Mouse (Mus musculus) megakaryocyte progenitor cell, adult 5-6 weeks (primary cell): ENCODE data around the gene Rasgrp2. TPM values are rescaled to one million over a fixed set of nuclear protein-coding genes. Genes with fewer than 3 reads are reported as not detected.

Experiments used
- ATAC-seq: replicated peaks from 2 replicates; pipeline ENCODE4 v1.8.0; 2016; ENCODE audit warnings: mild to moderate bottlenecking, moderate TSS enrichment, inconsistent platforms; ENCODE audit not compliant: poor library complexity
- total RNA-seq, 2 experiments: library from RNA; stranded (forward) in 1 of 2; stranded (reverse) in 1 of 2; fragments of 157-497, 149-512 nt in 1 of 2; fragments of 200-1000 nt in 1 of 2; gene quantifications; 2 replicates each; pipeline versions ENCODE4 v1.2.3 to v1.2.4; 2015 to 2017

Gene Rasgrp2
- total RNA-seq, 2 experiments from 2014 or later: 223 to 290 TPM

DNA sequence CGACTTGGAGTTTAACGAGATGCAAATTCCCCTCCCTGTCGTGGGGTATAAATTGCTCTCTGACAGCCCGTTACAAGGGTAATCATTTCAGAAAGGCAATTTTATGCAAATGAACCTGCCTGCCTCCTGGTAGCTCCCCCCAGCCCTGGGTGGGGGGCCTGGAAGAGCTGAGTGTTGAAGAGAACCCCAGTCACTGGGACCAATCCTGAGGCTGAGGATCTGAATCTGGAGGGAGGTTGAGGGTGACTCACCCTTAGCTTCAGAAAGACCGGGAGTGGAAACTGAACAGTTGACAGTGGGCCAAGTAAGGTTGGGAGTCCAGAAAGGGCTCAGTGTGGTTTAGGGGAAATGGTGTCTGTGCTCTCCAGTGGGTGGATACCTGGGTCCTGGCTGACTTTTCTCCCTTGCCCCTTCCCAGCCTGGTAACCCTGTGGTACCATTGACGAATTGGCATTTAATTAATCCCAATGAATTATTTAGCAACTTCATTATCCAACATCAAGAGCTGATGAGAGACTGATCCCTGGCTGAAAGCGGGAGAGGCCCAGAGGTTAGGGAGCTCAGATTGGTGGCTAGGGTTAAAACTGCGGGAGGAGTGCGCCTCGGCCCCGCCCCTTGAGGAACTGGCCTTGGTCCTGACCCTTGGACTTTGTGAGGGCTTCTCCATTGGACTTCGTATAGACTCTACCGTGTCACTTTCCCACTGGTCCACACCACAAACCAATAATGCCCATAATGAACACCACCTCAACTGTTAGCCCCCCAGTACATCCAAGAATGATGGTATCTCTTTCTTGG is 27.8 kb downstream of the Rasgrp2 start:
- ATAC-seq: peak; percentile 90

GRCm38 (mm10) chr19:6427653-6428434 is 28.7 kb downstream of the Rasgrp2 start:
- ATAC-seq: no peak

- ATAC-seq: peak; percentile 63
Measured at GRCm38 (mm10) chr19:6428501-6429200, 29.5 kb downstream of the Rasgrp2 start.

DNA sequence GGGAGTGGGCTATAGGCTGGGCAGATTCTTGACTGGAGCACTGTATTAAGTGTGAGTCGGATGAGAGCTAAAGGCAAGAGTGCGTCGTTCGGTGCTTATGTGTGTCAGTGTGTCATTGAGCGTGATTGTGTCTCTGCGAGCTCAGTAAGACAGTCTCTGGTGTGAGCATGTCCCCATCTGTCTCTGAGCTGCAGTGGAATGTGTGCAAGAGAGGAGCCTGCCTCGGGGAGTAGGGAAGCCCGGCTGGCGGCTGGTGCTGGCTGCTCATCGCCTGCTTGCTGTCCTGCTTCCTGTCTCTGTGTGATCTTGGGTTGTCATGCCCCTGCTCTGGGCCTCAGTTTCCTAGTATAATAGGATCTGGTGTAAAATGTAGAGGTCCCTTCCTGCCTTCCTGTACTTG is 43.9 kb downstream of the Rasgrp2 start:
- ATAC-seq: no peak

DNA sequence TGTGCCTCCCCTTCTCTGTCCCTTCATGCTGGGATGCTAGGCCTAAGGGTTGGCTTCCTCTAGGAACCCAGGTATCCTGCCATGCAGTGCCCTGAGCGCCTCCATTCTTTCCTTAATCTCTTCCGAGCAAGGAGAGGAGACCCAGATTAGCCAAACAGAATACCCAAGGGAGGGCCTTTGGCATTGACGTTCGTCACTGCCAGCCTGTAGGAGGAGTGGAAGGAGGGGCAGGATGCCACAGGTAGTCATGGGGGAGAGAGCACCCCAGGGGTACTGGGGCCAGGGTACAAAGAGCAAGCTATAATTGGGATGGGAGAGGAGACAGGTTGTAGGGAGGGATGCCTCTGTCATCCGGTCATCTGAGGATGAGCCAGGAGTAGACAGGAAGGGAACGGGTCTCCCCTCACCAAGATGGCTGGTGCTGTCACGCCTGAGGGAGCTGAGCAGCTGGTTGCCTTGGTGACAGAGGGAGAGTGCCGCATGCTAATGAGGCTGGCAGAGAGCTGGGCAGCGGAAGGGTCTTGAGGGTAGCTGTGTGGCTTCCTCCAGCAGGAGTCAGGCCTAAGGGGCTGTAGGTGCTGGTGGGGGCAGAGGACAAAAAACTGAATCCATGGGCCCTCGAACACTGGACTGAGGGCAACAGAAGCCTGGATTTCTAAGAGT is 46.8 kb downstream of the Rasgrp2 start:
- no peak for ATAC-seq

DNA sequence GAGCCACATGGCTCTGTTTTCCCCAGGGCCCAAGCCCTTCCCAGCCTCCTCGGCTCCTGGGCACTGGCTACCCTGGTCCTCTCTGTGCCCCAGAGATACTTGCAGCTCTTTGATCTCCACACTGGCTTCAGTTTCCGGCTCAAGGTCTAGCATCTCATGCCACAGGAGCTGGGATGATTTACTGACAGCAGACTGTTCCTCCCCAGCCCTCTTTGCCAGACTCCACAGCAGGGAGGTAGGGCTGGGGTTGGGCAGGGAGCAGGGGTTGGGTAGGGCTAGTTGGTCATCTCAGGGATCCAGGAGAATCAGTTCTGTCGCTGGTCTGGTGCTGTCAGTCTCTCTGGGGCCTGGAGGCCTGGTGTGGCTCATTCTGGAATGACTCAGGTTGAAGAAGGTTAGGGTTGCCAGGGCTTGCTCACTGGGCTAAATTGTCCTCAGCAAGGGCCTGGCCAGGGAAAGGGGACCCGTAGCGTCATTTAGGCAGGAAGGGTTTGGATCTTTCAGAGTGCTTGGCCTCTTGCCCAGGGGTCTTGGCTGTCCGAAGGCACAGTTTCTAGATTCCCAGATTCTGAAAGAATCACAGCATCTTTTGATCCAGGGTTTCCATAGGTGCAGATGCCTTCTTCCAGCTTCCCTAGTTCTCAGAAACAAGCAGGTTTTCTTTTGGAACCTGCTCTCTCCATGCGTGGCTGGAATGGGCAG is 47.7 kb downstream of the Rasgrp2 start:
- ATAC-seq: no peak

DNA sequence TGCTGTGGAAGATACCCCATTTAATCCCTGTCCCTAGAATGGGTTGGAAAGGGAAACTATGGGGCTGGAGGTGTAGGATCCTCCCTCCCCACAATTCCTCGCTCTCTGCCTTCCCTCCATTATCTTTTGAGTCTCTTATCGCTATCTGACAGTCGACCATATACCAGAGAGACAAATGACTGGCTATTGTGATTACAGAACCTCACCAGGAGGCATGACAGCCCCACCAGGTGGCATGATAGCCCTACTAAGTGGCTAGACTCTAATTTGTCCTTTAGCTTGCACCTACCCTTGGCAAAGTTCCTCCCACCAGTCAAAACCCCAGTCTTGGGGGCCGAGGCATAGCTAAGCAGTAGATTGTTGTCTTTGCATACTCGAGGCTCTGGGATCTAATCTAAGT is 49.6 kb downstream of the Rasgrp2 start:
- peak; percentile 69 for ATAC-seq

DNA sequence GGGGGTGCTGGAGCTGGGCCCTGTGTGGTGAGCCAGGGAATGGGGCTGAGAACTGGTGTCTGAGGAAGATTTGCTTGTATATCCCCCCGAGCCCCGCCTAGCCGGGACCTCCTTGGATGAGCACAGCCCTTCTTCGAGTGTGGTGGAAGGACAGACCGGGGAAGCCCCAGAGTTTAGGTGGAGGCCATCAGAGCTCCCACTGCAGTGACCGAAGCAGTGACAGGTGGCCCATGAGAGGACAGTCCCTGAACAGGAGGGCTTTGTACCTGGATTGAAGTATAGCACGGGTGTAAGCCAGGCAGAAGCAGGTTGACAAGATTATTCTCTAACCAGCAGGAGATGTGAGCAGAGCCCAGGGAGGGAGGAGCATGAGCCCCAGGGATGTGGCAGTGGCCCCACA is 50.7 kb downstream of the Rasgrp2 start:
- ATAC-seq: no peak

- peak; percentile 86 for ATAC-seq
Measured at GRCm38 (mm10) chr19:6452030-6452494, 52.9 kb downstream of the Rasgrp2 start.

DNA sequence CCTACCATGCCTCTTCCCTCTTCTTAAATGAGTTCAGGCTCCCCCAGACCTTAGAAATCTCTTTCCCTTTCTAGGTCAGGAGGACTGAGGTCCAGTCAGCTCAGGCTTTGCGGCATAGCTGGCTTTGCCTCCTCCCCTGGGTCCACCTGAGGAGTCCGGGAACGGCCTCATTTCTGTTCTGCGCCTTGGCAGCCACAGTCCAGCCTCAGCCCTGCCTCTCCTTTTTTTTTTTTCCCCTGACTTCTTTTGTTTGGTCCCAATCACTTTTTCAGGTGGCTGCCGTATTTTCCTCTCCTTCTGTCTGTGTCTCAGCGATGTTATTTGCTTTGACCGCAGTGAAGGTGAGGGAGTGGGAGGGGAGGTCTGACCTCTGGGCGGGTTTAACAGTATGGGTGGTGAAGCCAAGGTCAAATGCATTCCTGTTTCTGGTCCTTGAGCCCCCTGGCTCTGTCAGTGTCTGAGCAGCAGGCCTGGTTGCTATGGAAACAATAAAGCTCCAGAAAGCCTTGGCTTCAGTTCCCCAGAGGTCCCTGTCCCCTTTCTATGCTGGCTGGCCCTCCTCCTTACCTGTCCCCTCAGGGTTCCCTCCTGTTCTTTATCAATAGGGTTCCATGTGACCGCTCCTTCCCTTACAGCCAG is 53.7 kb downstream of the Rasgrp2 start:
- no peak for ATAC-seq

DNA sequence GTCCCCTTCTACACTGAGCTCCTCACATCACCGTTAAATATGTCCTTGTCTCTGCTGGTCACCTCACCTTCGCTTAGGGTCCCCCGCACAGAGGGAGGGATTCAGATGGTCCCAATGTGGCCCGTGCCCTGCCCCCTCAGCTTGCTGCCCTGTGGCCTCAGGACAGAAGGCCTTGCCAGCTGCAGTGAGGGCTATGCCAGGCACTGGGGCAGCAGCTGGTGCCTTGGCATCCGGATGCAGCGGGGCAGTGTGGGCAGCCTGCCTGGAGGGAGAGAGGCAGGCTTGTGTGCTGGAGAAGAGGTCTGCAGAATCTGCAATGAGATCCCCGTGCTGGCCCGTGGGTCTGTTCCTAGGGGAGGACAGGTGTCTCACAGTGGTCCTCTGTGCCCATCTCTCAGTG is 54.2 kb downstream of the Rasgrp2 start:
- ATAC-seq: no peak

DNA sequence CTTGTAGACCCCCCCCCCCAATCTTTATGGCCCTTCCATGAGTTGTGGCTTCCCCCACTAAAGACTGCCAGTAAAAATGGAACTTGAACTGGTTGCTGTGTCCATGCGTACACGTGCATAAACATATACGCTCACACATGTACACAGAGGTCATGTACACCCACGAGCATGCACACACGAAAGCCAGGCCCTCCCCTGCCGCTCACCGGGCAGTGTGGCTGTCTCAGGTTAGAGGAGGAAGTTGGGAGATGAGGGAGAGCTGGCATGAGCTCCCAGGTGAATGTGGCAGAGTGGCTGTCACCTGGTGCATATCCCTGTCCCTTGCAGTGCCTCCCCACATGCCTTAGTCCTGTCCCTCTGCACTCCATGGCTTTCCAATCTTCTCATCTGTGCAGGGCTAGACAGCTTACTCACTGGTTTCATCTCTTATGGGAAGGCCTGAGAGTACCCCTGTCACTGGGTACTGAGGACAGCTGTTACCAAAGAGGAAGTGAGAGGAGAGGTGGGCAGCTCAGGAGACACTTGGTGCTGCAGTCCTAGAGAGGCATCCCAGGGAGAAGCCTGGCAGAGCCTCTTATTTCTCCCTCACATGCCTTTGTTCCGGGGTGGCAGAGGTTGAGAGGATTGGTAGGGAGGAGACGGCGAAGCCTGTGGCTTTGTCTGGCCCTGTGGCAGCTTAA is 55.0 kb downstream of the Rasgrp2 start:
- peak; percentile 49 for ATAC-seq

- peak; percentile 72 for ATAC-seq
Measured at GRCm38 (mm10) chr19:6459504-6459903, 60.4 kb downstream of the Rasgrp2 start.

DNA sequence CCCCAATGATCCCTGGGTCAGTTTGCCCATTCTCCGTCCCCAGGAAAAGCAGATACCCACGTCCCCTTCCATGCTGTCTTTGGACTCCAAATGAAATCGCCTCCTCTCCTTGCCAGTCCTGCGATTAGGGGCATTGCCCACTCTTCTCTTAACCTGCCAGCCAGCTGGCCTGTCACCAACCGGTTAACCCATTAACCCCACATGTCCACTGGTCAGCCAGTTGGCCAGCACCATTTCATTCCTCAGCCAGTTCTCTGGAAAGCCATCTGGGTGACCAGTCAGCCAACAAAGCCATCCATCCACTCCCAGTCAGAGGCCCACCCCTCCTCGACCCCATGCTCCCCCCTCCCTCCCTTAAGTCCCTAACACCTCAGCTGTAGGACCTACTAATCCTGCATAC is 63.7 kb downstream of the Rasgrp2 start:
- no peak for ATAC-seq

DNA sequence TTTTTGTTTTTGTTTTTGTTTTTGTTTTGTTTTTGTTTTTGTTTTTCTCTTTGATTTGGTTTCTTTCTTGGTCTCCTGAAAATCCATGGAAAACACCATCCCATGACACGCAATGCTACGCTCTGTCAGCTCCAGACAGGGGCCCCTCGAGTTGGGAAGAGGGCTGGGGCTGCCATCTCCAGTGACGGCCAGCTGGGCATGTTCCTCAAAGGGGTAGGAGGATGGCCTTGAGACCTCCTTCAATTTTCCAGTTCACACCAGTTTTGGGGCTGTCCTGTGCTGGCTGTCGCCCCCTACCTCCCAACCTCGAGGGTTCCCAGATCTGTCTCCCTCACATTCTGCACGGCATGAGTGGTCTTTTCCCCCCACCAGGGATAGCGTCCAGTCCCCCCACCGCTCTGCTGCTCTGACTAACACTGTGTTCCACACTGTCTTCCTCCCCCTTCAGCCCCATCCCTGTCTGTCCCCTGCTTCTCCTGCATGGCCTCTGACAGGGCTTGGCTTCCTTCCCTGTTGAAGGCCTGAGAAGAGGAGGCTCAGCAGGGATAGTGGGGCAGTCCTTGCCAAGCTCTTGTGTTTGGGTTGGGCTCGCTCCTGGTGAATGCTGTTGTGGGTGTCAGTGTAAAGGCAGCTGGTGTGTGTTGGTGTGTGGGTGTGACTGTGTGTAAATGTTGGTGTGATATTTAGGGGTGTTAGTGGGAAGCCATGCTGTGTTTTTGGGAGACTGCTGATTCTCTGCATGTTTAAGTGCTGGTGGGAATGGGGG is 65.3 kb downstream of the Rasgrp2 start:
- ATAC-seq: no peak
